Mouse (Mus musculus): ENCODE data around the gene Hist2h2aa1. TPM values are rescaled to one million over a fixed set of nuclear protein-coding genes. Genes with fewer than 3 reads are reported as not detected.
"Not testable (repeated sequence)": the region's sequence is repeated elsewhere in the genome, so short reads cannot be mapped to it uniquely, and the experiment has no call there.

The Hist2h2aa1 gene
- polyA plus RNA-seq, 1 experiment, result 794 TPM

DNA sequence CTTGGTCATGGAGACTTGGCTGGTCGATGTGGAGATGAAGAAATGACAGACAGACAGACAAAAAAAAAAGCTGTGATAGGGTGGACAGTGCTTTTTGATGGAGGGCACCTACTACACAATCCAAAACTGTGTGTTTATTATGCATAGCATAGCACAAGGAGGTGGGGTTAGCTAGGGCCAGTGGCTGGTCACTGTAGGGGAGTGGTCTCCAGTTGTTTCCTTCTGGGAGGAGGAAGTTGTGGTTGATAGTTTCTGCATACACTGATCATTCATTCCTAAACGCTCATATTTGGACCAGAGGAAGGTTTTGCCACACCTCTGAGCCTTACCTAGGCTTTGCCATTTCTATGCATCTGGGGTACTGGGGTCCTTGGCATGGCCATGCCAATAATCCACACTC, 14.9 kb upstream of the Hist2h2aa1 start:
- no peak for DNase-seq (ENCODE audit: low read depth)

DNA sequence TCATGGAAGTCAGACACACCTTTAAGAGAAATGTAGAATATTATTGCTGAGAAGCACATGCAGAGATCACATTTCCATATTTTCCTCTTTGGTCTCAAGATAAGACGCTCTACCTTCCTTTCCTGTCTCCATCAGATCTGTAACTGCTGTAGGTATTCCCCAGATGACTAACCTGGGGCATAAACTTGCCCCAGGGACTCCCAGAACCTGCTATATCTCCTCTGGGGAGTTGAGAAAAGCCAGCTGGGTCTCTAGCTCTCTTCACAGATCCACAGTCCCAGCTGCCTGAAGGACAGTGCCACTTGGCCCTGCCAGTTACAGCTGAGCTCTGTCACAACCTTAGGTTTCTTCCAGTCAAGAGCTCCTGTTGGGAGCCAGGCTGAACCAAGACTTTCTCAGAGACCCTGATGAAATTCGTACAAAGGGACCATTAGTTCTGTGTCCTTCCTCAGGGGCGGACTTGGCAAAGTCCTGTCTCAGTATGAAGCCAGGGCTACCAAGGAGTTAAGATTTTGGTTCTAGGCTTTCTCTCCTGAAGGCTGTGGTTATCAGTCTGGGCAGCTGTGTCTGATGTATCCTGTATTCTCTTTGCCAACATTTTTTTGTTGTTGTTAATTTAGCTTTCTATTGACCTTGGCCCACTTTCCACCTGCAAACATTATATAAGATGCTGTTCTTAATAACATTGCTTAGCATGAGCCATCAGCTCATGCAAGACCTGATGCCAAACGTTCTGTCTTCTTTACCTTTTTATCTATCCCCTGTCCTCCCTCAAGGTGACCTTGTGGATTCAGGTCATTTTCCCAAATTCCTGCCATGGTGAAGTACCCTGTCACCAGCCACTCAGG, 14.2 kb upstream of the Hist2h2aa1 start:
- DNase-seq (ENCODE audit: low read depth), result no peak

DNA sequence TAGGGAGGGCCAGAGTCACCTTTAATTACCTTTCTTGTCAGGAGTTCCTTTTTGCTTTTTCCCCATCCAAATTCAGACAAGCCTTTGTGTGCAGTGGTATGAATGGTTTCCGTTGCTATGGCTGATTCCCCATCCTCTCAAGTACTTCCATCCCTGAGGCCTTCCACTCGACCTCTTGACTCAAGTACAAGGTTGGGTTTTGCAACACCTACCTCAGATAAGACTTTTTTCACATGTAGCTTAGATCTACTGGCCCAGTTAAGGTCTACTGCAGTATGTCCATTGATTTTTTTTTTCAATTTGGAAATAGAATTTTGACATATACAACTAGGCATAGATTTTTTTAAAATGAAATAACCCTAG, 13.6 kb upstream of the Hist2h2aa1 start:
- no peak for DNase-seq (ENCODE audit: low read depth)

DNA sequence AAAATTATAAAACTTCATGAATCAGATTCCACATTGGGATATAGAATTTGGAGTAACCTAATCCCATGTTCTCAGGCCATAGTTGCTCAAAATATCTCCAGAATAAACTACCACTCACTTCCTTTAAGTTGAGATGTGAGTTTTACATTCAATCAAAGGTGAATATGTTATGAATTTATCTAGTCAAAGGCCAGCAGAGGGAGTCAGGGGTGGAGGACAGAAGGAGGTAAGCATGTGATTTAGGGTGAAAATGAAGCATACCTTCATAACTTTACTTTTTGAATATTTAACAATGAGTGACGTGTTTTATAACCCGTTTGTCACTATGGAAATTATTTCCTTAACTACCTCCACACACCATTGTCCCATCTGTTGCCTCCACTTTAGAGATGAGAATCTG, 10.4 kb upstream of the Hist2h2aa1 start:
- DNase-seq (ENCODE audit: low read depth), result no peak

DNA sequence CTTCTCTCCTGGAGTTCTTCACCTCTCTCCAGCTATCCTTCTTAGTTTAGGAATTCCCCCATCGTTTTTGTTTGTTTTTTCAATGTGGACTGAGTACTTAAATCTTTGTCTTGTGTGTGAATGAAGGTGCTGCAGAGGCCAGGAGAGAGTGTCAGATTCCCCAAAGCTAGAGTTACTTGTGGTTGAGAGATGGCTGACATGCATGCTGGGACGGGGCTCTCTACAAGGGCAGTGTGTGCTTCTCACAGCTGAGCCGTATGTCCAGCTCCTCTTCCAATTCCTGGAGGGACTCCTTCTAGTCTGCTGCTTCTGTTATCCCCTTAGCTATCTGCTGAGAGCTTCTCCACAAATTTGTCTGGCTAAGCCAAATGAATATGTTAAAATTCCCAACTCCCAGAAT, 9.5 kb upstream of the Hist2h2aa1 start:
- DNase-seq (ENCODE audit: low read depth), result no peak

DNA sequence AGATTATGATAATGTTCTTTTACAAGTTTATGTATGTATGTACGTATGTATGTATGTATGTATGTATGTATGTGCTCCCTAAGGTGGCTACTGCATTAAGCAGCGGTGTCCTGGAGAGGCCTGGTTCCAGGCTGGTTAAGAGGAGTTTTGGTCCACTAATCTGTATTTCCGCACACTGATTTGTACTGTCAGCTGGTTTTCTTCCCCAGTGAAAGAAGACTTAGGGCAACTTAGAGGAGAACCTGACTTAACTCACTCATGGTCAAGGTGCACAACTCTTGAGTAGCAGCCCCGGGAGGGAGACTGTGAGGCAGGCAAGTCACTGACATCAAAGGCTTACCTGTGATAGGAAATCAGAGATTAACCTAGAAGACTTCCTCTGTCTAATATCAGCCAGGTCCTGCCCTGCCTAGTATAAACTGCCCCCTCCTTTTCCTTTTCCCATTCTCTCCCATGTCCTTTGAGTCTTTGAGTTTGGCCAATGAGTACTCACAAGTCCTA, 8.4 kb upstream of the Hist2h2aa1 start:
- no peak for DNase-seq (ENCODE audit: low read depth)

DNA sequence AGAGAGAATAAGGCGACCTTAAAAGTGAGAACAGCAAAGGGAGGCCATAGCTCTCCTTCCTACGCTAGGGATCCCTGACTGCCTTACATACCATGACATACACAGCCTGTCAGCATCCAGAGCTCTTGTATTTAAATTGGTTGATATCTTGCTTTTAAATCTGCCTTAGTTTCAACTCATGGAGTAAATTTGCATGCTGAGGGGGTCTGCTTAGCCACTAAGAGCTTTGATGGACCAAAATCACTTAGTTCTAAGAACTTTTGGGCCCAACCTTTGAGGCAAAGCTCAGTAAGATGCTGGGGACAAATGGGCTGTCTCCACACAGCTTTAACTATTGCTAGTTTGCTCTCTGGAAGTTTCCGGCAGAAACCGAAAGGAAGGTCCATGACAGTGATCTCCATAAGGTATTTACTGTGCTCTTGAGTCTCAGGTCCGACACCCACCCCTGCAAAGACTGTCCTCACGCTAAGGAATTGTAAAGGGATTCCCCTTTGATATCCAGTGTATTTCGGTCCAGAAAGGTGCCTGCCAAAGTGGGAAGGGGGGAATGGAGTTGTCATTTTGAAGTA, 7.9 kb upstream of the Hist2h2aa1 start:
- DNase-seq (ENCODE audit: low read depth), result no peak

DNA sequence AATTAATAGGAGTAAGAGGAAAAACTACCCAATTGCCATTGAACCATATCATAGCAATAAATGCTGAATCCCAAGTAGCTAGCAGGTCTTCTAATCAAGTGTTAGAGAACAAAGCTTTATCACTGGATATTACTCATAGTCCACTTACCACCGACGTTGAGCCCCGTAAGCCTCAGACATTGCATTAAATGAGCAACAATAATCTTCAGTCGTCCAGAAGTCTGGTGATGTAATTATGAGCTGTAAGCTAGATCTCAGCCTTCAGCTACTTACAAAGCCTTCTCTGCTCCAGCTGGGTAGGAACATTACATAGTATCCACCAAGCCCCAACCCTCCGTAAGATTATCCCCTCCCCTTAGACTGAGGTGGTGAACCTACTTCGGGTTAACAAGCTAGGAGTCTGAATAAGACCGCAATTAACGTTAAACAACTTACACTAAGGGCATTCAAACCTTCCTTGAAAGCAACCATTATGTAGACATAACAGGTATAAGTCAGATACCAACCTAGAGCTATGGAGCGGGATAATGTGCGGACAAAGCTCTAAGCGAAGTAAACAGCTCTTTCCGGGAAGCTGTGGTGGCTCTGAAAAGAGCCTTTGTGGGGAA, 7.3 kb upstream of the Hist2h2aa1 start:
- DNase-seq (ENCODE audit: low read depth), result no peak

DNA sequence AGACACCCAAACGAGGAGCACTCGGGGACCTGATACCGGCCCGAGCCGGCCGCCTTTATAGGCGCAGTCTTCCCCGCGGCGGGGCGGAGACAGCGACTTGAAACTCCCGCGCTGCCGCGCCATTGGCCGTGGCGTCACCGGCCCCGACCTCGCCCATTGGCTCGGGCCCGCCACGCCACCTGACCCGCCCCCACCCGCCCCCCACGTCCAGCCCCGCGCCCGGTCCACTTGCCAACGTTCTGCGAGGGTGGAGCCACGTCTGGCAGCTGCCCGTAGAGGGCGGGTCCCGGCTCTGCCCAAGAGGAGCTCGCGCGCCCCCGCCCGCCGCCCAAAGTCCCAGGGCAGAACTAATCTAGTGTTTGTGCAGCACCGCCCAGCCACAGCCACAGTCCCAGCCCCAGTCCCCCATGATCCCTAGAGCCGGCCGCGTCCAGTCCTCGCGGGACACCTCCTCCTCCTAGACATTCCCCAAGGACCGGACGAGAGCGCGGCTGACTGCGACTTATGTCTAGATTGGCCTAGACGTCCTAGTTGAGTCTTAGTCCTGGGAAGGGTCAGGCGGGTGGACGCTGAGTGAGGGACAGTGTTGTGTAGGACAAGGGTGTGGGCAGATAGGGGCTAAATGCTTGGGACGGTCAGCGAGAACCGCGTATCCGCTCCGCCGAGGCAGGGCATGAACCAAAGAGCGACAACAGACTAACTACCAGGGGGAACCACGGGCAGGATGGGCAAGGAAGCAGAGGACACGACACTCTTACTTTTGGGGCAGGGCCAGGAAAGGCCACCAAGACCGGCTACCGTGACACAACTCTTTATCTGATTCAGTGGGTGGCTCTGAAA, 6.1 kb upstream of the Hist2h2aa1 start, which contains the start of gene Hist2h3c2:
Gene Hist2h3c2 (minus strand): TSS at position 174 of the 840 bp plus-strand sequence.
- not testable (repeated sequence) for DNase-seq (ENCODE audit: low read depth)

DNA sequence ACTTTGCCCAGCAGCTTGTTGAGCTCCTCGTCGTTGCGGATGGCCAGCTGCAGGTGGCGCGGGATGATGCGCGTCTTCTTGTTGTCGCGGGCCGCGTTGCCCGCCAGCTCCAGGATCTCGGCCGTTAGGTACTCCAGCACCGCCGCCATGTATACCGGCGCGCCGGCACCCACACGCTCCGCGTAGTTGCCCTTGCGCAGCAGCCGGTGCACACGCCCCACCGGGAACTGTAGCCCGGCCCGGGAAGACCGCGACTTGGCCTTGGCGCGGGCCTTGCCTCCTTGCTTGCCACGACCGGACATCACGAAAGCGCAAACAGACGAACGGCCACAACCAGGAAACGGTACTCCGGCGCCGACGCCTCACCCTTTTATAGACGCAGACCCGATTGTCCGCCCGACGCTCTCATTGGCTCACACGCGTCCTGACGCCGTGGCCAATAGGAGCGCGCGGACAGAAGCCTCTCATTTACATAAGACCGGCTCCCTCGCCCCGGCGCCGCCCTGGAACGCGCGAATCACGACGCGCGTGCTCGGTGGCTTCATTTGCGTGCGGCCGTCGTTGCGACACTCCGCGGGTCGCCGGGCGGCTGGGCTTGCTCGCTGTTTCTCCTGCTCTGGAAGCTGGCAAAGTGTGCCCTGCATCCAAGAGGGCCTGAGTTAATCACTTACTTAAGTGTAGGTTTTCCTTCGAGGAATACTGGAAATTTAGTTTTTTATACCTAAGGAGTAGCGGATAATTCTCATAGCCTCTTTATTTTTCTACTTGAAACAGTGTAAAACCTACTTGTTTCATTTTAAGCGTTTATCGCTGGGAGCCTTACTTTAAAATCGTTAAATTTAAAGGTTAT, 5.1 kb upstream of the Hist2h2aa1 start, which contains the start of gene Hist2h2aa2:
Gene Hist2h2aa2 (minus strand): TSS at position 328 of the 850 bp plus-strand sequence.
- not testable (repeated sequence) for DNase-seq (ENCODE audit: low read depth)

DNA sequence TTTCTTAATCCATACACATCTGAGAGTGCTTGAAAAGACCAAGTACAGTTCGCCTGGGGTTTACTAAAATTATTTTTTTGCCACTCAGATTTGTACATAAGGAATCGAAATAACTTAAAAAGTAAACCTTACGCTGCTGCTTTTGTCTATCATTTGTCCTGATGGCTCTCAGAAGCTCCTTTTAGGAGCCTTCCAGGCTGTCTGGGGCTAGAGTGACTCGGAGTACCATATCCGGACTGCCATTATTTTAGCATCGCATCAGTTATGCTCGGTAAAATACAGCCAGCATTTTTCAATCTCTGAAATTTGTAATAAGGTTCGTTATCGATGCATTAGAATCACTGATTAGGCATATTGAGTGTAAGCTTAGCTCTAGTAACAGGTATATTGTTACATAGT, 4.5 kb upstream of the Hist2h2aa1 start:
- no peak for DNase-seq (ENCODE audit: low read depth)

DNA sequence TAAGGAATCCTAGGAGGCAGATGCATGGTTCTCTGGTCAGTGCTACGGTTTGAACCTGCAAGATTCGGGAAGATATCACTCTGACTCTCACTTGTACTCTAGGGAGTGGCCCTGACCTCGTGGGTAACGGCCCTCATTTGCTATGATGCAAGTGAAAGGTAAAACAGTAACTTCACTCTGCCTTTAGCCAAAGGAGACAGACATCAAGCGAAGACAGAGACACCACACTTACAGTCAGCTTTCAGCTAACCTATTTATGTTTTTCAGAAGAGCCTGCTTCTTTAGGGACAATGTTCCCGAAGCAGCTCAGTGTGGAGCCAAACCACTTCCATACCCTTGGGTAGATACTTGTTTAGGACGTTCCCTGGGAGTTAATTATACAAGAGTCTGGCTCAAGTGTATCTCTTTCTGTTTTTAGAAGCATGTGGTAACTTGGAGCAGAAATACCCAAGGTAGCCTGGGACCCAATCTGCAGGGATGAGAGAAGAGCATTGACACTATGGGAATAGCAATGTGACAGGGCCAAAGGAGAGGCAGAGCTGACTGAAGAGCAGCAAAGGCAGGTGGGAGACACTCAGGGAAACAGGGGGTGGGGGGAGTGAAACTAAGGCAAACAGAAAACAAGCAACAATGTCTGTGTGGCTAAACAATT, 1.2 kb upstream of the Hist2h2aa1 start:
- DNase-seq (ENCODE audit: low read depth), result no peak

DNA sequence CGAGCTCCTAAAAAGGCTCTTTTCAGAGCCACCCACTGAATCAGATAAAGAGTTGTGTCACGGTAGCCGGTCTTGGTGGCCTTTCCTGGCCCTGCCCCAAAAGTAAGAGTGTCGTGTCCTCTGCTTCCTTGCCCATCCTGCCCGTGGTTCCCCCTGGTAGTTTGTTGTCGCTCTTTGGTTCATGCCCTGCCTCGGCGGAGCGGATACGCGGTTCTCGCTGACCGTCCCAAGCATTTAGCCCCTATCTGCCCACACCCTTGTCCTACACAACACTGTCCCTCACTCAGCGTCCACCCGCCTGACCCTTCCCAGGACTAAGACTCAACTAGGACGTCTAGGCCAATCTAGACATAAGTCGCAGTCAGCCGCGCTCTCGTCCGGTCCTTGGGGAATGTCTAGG, 721 bp downstream of the Hist2h2aa1 start:
- DNase-seq (ENCODE audit: low read depth), result not testable (repeated sequence)

DNA sequence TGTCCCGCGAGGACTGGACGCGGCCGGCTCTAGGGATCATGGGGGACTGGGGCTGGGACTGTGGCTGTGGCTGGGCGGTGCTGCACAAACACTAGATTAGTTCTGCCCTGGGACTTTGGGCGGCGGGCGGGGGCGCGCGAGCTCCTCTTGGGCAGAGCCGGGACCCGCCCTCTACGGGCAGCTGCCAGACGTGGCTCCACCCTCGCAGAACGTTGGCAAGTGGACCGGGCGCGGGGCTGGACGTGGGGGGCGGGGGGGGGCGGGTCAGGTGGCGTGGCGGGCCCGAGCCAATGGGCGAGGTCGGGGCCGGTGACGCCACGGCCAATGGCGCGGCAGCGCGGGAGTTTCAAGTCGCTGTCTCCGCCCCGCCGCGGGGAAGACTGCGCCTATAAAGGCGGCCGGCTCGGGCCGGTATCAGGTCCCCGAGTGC, 1.1 kb downstream of the Hist2h2aa1 start, which contains the start of gene Hist2h3c1:
Gene Hist2h3c1 (plus strand): TSS at position 259 of the 430 bp plus-strand sequence.
- DNase-seq (ENCODE audit: low read depth), result not testable (repeated sequence)

DNA sequence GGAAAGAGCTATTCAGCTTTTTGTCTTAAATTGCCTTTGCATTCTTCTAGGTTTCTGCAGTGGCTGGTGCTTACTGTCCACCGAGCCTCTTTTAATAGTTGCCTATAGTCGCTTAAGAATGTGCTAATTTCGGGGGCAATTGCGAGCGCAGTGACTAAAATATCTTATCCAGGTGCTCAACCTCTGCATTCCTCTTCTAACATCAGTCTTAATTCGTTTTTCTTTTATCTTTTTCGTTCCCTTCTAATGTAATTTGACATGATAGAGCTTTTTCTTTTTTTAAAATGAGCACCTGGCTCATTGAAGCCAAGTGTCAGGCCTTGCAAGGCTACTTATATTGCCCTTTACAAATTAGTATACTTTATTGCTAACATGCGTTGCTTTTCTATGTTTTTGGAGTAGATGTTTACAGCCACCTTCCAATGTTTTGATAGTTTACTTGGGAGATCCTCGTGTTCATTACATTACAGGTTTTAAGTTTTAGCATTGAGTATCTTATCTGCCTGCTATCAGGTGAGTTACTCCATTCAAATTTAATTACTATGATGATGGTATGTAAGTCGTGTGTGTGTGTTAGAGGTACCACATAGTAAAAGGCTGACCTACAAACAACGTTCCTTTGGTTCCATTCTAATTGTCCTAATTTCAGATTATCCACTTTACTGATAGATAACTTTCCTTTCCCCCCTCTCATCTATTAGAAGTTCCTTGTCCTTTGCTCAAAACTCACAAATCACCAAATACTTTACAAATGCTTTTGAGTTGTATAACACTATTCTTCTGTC, 2.3 kb downstream of the Hist2h2aa1 start:
- DNase-seq (ENCODE audit: low read depth), result no peak

DNA sequence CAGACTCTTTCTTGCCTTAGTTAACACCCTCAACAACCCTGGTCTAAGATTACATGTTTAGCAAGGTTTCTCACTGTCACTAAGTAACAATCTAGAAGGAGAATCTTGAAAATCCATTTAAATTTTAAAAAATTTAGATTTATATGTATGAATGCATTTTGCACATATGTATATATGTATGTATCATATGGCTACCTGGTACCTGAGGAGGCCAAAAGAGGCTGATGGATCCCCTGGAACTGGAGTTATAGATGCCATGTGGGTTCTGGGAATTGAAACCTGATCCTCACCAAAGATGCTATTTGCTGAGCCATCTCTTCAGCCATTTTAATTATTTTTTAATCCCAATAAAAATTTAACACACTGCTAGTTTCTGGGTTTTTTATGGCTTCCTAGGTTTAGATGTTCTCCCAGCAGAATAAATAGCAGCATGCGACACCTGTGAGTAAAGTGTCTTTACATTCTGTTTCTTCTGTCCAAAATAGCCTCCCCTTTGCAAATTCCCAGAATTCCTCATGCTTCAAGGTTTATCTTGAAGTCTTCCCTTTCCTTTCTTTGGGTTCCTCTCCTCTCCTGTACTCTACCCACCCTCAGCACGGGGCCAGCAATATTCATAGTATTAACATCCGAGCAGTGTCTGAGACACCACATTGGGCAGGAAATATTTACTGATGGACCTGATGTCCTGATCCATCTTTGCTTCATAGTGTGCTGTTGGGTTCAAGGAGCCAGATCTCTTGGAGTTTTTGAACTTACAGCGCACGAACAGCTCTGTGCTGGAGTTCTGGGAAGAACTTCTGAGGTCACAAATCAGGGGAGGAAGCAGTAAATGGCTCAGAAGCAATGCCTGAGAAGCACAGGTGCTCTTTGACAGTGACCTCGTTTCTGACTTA, 3.1 kb downstream of the Hist2h2aa1 start:
- no peak for DNase-seq (ENCODE audit: low read depth)

DNA sequence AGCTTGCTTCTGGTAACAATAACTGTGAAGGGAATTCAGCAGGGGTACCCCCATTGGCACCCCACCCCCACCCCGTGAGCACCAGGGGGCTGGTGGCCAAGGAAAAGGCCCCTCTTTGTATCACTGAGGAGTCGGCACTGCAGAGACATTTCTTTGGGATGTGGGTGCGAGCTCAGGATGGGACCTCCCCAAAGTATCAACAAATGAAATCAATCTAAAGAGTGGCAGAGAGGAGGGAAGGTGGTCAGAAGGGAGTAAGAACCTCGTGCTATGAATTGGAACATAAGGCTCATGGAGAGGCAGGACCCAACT, 3.7 kb downstream of the Hist2h2aa1 start:
- no peak for DNase-seq (ENCODE audit: low read depth)

DNA sequence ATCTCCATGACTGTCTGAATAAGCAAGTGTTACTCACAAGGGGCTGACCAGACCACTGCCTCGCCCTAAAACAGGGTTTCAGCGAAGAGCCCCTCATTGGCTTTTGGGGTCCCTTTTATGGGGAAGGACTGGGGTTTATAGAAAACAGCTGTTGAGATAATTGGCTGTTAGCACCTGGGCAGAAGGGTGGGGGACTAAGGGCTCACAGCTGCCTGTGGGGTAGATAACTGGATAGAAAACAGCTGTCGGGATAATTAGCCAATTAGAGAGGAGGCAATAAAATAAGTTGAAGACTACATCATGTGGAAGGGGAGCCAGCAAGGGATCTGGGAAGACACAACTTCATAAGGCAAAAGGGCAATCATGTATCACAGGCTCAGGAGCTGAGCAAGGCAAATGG, 5.6 kb downstream of the Hist2h2aa1 start:
- no peak for DNase-seq (ENCODE audit: low read depth)
